Mouse (Mus musculus) heart, postnatal 0 days (tissue): ENCODE measurements around the gene Tmem174.

Experiments used
- CTCF ChIP-seq: IDR thresholded peaks from 2 replicates; pipeline ENCODE4 v1.5.1; 2016; ENCODE audit warnings: antibody characterized with exemption, control low read depth, low read depth
- EP300 ChIP-seq: IDR thresholded peaks from 2 replicates; pipeline ENCODE4 v1.6.1; 2016; ENCODE audit warnings: antibody characterized with exemption, low read depth

DNA sequence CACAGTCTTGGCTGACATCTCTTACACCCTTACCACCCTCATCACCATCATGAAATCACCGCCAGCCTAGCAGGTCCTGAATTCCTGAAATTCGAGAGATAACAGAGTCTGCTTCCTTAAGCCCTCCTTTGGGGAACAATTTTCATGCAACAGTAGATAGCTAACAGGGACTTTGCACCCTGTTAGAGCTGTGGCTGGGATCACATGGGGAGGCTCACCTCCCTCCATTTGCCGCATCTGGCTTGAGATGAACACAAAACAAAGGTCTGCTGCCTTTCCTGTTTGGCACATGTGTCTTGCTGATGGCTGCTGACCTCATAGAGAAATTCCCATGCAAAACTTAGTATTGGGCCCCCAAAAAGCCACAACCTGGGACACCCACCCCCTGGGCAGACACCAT lies 30.1 kb upstream of the Tmem174 start:
- TF ChIP-seq CTCF (no peak), EP300 (no peak)
